Mouse (Mus musculus) testis, adult 2 months (tissue): ENCODE measurements around the gene Arsb. TPM values are rescaled to one million over a fixed set of nuclear protein-coding genes. Genes with fewer than 3 reads are reported as not detected.

Source experiments
- H3K27ac ChIP-seq: fragments of 200-500 bp; 2 replicates; pipeline ENCODE4 v1.5.1; 2012; ENCODE audit warnings: low read depth, low read length; ENCODE audit not compliant: control insufficient read depth, insufficient read depth
- H3K27me3 ChIP-seq: fragments of 200-500 bp; 2 replicates; pipeline ENCODE4 v1.6.1; 2012; ENCODE audit warnings: mild to moderate bottlenecking, low read length, moderate library complexity; ENCODE audit not compliant: control insufficient read depth, insufficient read depth
- H3K36me3 ChIP-seq: fragments of 200-500 bp; 2 replicates; pipeline ENCODE4 v1.6.1; 2012; ENCODE audit warnings: mild to moderate bottlenecking, low read length; ENCODE audit not compliant: control insufficient read depth, insufficient read depth
- H3K4me1 ChIP-seq: fragments of 200-500 bp; 2 replicates; pipeline ENCODE4 v1.6.1; 2012; ENCODE audit warnings: low read length; ENCODE audit not compliant: control insufficient read depth, insufficient read depth
- H3K4me3 ChIP-seq: fragments of 200-500 bp; 2 replicates; pipeline ENCODE4 v1.5.1; 2012; ENCODE audit warnings: low read depth, mild to moderate bottlenecking, low read length, moderate library complexity, mixed read lengths; ENCODE audit not compliant: control insufficient read depth
- CTCF ChIP-seq: fragments of 200-500 bp; IDR thresholded peaks from 2 replicates; pipeline ENCODE4 v1.5.1; 2012; ENCODE audit warnings: low read depth, mild to moderate bottlenecking, inconsistent platforms, low read length, moderate library complexity; ENCODE audit not compliant: control insufficient read depth, insufficient read depth, insufficient replicate concordance
- POLR2A ChIP-seq: fragments of 200-500 bp; IDR thresholded peaks from 2 replicates; pipeline ENCODE4 v1.6.1; 2012; ENCODE audit warnings: low read depth, mild to moderate bottlenecking, inconsistent platforms, low read length, moderate library complexity; ENCODE audit not compliant: control insufficient read depth
- polyA plus RNA-seq: library from polyadenylated mRNA; depleted of rRNA; stranded (reverse); fragments of >200 nt; gene quantifications from 2 replicates; pipeline ENCODE4 v1.2.3, GENCODE M21; 2012

The Arsb gene
- polyA plus RNA-seq, 1 experiment: 6.9 TPM

- Histone ChIP-seq H3K4me3 (no peak overlapping the region), H3K27ac (no peak overlapping the region), H3K27me3 (no peaks in the 10 kb centered on the region), H3K36me3 (no peaks in the 10 kb centered on the region), H3K4me1 (no peaks in the 10 kb centered on the region)
- no peak for TF ChIP-seq CTCF
- TF ChIP-seq POLR2A: no peak
These were observed 122.7 kb downstream of the Arsb start for GRCm38 (mm10) chr13:93894105-93894504.

- Histone ChIP-seq H3K36me3 (no peaks in the 10 kb centered on the region), H3K27me3 (no peaks in the 10 kb centered on the region), H3K4me3 (no peak overlapping the region), H3K4me1 (no peaks in the 10 kb centered on the region), H3K27ac (no peak overlapping the region)
- TF ChIP-seq CTCF (no peak), POLR2A (no peak)
These were observed 124.0 kb downstream of the Arsb start for GRCm38 (mm10) chr13:93895430-93895829.

- TF ChIP-seq POLR2A: no peak
- TF ChIP-seq CTCF: no peak
- no peak overlapping the region for H3K4me3 ChIP-seq
- no peak overlapping the region for H3K27ac ChIP-seq
These were observed 126.8 kb downstream of the Arsb start for GRCm38 (mm10) chr13:93897943-93898826.

GRCm38 (mm10) chr13:93899378-93900256 is 128.2 kb downstream of the Arsb start:
- Histone ChIP-seq H3K36me3 (no peaks in the 10 kb centered on the region), H3K27me3 (no peaks in the 10 kb centered on the region), H3K4me1 (no peaks in the 10 kb centered on the region), H3K4me3 (no peak overlapping the region), H3K27ac (no peak overlapping the region)
- TF ChIP-seq POLR2A (no peak), CTCF (no peak)

More at GRCm38 (mm10) chr13:93897943-93898826, 126.8 kb downstream of the Arsb start:
- no peaks in the 10 kb centered on the region for H3K4me1 ChIP-seq
- H3K27me3 ChIP-seq: no peaks in the 10 kb centered on the region
- no peaks in the 10 kb centered on the region for H3K36me3 ChIP-seq

GRCm38 (mm10) chr13:93900934-93901626 is 129.7 kb downstream of the Arsb start:
- Histone ChIP-seq H3K4me3 (no peak overlapping the region), H3K4me1 (no peaks in the 10 kb centered on the region), H3K27me3 (no peaks in the 10 kb centered on the region), H3K27ac (no peak overlapping the region), H3K36me3 (no peaks in the 10 kb centered on the region)
- TF ChIP-seq POLR2A (no peak), CTCF (no peak)

GRCm38 (mm10) chr13:93902126-93902525 is 130.7 kb downstream of the Arsb start:
- Histone ChIP-seq H3K4me1 (no peaks in the 10 kb centered on the region), H3K36me3 (no peaks in the 10 kb centered on the region), H3K27me3 (no peaks in the 10 kb centered on the region), H3K27ac (no peak overlapping the region), H3K4me3 (no peak overlapping the region)
- TF ChIP-seq POLR2A: no peak
- TF ChIP-seq CTCF: no peak
